Mouse (Mus musculus): ENCODE measurements around the gene Gpr25.

The Gpr25 gene

GRCm38 (mm10) chr1:136260635-136261238 lies at the start of gene Gpr25:
Gpr25 (minus strand) TSS chr1:136260873.
- no peak for DNase-seq (ENCODE audit: extremely low read depth, insufficient read length, low spot score)

GRCm38 (mm10) chr1:136309193-136309592 lies 48.5 kb upstream of the Gpr25 start:
- DNase-seq (ENCODE audit: extremely low read depth, insufficient read length, low spot score): no peak

- peak; percentile 19 for DNase-seq (ENCODE audit: extremely low read depth, insufficient read length, low spot score)
Observed at GRCm38 (mm10) chr1:136306424-136306823, 45.8 kb upstream of the Gpr25 start.

GRCm38 (mm10) chr1:136293961-136294360 lies 33.3 kb upstream of the Gpr25 start:
- DNase-seq (ENCODE audit: extremely low read depth, insufficient read length, low spot score): no peak

GRCm38 (mm10) chr1:136289803-136290202 lies 29.1 kb upstream of the Gpr25 start:
- DNase-seq (ENCODE audit: extremely low read depth, insufficient read length, low spot score): no peak

DNA sequence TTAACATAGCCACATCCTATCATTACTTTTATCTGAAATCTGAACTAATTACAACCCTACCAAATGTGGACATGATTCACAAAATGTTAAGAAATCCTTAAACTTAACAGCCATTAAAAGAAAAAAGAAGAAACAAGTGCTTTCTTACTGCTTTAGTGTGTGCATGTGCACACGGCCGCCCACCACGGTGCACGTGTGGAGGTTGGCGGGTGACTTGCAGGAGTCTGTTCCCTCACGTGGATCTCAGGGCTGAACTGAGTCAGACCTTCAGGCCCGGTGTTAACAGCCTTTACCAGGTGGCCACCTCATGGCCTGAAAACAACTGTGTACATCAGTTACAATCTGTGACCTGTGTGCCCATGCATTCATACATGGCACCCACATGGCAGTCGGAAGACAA lies 16.7 kb upstream of the Gpr25 start:
- no peak for DNase-seq (ENCODE audit: extremely low read depth, insufficient read length, low spot score)

GRCm38 (mm10) chr1:136268224-136268623 lies 7.6 kb upstream of the Gpr25 start:
- DNase-seq (ENCODE audit: extremely low read depth, insufficient read length, low spot score): no peak

GRCm38 (mm10) chr1:136266127-136266526 lies 5.5 kb upstream of the Gpr25 start:
- DNase-seq (ENCODE audit: extremely low read depth, insufficient read length, low spot score): no peak

GRCm38 (mm10) chr1:136263355-136263754 lies 2.7 kb upstream of the Gpr25 start:
- no peak for DNase-seq (ENCODE audit: extremely low read depth, insufficient read length, low spot score)

DNA sequence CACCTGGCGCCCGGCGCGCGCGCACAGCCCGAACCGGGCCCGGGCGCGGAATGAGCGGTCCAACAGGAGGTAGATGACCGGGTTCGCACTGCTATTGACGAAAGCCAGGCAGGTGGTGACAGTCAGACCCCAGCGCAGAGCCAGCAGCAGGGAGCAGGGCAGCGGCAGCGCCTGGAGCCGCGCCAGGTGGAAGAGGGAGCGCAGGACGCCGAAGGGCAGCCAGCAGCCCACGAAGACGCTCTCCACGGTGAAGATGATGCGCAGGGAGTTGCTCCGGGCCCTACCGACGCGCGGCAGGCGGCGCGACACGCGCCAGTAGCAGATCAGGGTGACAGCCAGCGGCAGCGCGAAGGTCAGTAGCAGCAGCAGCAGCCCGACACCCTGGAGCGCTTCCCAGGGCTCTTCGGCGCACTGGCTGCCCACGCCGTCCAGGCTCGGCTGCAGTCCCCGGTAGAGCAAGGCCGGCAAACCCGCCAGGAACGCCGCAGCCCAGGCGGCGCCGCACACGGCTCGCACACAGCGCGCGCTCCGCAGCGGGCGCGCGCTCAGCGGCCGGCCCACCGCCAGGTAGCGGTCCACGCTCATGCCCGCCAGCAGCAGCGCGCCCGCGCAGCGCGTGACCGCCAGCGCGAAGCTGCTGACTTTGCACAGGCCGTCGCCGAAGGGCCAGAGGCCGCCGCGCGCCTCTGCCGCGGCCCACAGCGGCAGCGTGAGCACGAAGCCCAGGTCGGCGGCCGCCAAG lies 609 bp downstream of the Gpr25 start:
- no peak for DNase-seq (ENCODE audit: extremely low read depth, insufficient read length, low spot score)

- no peak for DNase-seq (ENCODE audit: extremely low read depth, insufficient read length, low spot score)
Observed at GRCm38 (mm10) chr1:136259543-136259892, 1.2 kb downstream of the Gpr25 start.

- DNase-seq (ENCODE audit: extremely low read depth, insufficient read length, low spot score): no peak
Observed at GRCm38 (mm10) chr1:136258495-136258894, 2.2 kb downstream of the Gpr25 start.

- no peak for DNase-seq (ENCODE audit: extremely low read depth, insufficient read length, low spot score)
Observed at GRCm38 (mm10) chr1:136255657-136256056, 5.0 kb downstream of the Gpr25 start.

GRCm38 (mm10) chr1:136255174-136255573 lies 5.5 kb downstream of the Gpr25 start:
- DNase-seq (ENCODE audit: extremely low read depth, insufficient read length, low spot score): no peak

GRCm38 (mm10) chr1:136254503-136255065 lies 6.1 kb downstream of the Gpr25 start:
- DNase-seq (ENCODE audit: extremely low read depth, insufficient read length, low spot score): no peak

DNA sequence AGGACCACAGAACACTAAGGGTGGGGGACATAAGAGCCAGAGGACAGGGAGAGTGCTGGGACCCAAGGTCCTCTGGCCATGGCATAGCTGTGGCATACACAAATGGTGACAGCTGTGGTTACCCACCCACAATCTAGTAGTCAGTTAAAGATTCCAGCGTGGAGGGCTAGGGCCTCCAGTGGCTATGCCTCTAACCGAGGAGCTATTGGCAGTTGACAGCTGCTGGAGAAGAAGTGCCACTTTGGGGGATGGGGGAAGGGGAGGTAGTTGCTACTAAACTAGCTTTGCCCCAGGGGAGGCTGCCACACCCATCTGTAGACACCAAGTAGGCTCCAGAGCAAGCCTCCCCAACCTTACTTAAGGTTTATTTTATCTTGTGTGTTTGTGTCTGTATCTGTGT lies 7.2 kb downstream of the Gpr25 start:
- DNase-seq (ENCODE audit: extremely low read depth, insufficient read length, low spot score): no peak

DNA sequence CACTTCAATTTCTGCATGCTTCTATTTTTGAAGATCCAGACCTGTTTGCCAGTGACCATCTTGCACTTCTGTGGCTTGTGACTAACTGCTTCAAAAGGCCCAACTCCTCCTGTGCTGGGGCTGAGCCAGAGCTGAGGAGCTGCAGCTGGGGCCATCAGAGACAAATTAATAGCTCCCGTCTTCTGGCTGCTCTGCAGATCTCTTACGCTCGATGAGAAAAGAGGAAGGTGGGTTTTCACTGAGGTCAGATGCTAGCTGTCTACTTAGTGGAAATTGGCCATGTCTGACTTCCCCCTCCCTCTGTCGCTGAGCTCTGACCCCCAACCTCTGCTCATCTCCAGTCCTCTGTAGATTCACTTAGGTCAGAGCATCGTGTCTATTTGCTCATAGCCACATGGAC lies 11.0 kb downstream of the Gpr25 start:
- no peak for DNase-seq (ENCODE audit: extremely low read depth, insufficient read length, low spot score)

GRCm38 (mm10) chr1:136247393-136247792 lies 13.3 kb downstream of the Gpr25 start:
- no peak for DNase-seq (ENCODE audit: extremely low read depth, insufficient read length, low spot score)

DNA sequence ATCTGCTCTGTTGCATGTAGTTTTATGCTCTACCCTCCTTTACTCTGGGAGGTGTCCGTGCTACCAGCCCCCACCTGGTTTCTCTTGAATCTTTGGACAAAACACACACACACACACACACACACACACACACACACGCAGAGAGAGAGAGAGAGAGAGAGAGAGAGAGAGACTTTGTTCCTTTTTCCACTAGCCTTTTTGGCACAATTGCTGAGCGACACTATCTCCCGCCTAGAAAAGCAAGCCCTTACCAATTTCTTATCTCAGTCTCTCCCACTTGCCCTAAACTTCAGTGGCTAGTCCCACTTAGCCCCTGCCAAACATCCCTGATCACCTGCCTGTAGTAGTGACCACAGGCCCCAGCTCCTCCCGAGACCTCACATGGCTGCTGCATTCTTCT lies 16.2 kb downstream of the Gpr25 start:
- no peak for DNase-seq (ENCODE audit: extremely low read depth, insufficient read length, low spot score)

- DNase-seq (ENCODE audit: extremely low read depth, insufficient read length, low spot score): no peak
Observed at GRCm38 (mm10) chr1:136241801-136242200, 18.9 kb downstream of the Gpr25 start.

- no peak for DNase-seq (ENCODE audit: extremely low read depth, insufficient read length, low spot score)
Observed at GRCm38 (mm10) chr1:136238495-136238894, 22.2 kb downstream of the Gpr25 start.

- DNase-seq (ENCODE audit: extremely low read depth, insufficient read length, low spot score): no peak
Observed at GRCm38 (mm10) chr1:136234595-136235092, 26.0 kb downstream of the Gpr25 start.
